Mouse (Mus musculus) gastrocnemius, postnatal 14 days (tissue): ENCODE data around the gene Theg. TPM values are rescaled to one million over a fixed set of nuclear protein-coding genes. Genes with fewer than 3 reads are reported as not detected.

ENCODE experiments used
- DNase-seq: peaks from one replicate; pipeline ENCODE4 v3.0.0; 2021; ENCODE audit warnings: mixed read lengths
- intact Hi-C: fragments of 180-260 bp; cut with DNase I; formaldehyde crosslinking; loops from one replicate; pipeline ENCODE4 v1.15.1; 2025; ENCODE audit warnings: low total_unique reads
- total RNA-seq, 2 experiments: library from RNA; stranded (reverse); gene quantifications; 2 replicates each; pipeline ENCODE4 v1.2.3; 2021

Gene Theg
- total RNA-seq, 2 experiments from 2014 or later, result not detected

DNA sequence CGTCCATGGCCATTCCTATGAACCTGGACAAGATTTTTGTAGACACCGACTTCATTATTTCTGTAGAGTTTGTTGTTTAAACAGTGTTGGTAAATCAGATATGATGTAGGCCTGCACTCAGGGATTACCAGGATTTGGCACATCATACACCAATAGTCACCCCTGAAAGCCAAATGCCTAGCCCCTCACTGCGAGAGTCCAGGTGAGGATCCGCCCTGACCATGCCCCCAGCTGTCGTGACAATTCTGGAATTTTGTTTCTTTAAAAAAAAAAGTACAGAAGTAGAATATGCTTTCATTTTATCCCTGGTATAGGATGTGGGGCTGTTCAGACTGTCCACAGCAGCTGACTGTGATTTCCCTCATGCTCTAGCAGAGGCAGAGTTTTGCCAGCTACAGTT, 17.2 kb downstream of the Theg start:
- intact Hi-C loops, result no loop called here
- DNase-seq, result no peak

DNA sequence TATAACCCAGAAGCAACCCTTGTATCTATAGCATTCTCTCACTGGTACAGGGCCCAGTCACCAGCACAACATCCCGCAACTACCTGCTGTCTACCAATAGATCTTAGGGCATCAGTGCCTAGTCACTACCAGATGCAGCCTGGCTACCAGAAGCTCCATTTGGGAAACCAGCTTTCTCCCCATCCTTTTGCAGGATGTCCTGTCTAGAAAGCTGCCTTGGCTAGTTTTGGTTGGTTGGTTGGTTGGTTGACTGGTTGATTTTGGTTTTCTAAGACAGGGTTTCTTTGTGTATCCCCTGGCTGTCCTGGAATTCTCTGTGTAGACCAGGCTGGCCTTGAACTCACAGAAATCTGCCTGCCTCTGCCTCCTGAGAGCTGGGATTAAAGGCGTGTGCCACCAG, 27.4 kb downstream of the Theg start:
- DNase-seq, result no peak
- intact Hi-C loops, result no loop called here

GRCm38 (mm10) chr10:79557496-79557895, 29.6 kb downstream of the Theg start:
- intact Hi-C loops, result no loop called here
- DNase-seq, result no peak

GRCm38 (mm10) chr10:79556951-79557350, 30.2 kb downstream of the Theg start:
- intact Hi-C loops, result no loop called here

DNA sequence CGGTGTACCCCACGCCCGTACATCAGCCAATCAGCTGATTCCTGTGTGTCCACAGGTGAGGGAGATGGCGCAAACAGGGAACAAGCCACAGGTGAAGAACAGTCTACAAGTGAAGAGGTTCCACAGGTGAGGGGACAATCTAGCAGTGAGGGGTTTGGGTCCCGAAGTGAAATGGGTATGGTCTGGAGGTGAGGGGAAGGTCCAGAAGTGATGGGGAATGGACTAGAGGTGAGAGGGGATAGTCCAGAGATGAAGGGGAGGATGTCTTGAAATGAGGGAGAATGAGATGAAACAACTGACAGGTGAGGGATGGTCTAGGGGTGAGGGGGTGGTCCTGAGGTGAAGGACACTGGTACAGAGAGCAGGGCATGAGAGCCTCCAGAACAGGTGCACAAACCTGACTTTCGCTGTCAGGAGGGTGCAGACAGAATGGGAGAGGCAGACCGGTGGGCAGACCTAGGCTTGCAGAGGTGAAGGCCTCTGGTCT, 31.9 kb downstream of the Theg start:
- DNase-seq, result no peak
- intact Hi-C loops, result no loop called here

More at GRCm38 (mm10) chr10:79556951-79557350, 30.2 kb downstream of the Theg start:
- DNase-seq, result no peak

DNA sequence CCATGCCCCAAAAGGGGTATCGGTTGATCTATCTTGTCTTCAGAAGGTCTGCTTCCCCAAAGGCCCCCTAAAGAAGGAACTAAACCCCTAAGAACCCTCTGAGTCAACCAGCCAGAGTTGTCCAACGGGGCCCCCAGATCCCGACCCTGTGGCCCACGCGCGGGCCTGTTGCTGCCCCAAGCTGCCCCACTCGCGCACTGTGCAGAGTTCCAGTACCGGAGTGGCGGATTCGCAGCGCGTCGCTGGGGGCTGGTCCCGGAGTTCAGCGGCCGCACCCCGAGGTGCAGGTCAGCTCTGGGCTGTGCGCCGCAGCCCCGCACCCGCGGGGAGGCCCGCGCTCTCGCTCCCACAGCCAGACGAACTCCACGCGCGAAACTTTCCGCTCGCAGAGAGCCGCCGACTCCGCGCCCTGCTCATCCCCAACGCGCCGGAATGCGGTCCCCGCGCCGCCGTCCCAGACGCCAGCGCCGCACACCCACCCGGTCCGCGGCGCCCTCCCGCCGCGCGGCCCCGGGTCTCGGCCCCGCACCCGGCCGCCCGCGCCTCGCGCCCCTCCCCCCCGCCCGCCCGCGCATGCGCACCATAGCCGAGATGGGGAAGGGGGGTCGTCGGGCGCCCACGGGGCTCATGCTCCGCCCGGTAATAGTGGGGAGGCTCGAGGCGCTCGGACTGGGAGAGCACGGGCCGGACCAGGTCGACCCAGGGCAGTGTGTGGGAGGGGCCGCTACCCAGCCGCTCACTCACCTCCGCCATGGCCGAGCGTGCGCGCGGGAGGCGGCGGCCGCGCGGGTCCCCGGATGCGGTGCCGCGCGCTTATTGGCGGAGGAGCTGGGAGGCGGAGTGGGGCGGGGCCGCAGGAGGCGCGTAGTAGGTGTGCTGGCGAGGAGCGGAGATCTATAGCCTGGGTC, 32.5 kb downstream of the Theg start, which contains the start of gene Mier2:
Mier2 (minus strand) TSS at position 870 of the 908 bp plus-strand sequence.
- peak; percentile 77 for DNase-seq
- intact Hi-C loops, result no loop called here

- no peak for DNase-seq
- intact Hi-C loops, result no loop called here
These were observed 33.4 kb downstream of the Theg start for GRCm38 (mm10) chr10:79553691-79554090.

- no peak for DNase-seq
- intact Hi-C loops, result no loop called here
These were observed 34.0 kb downstream of the Theg start for GRCm38 (mm10) chr10:79553176-79553575.

DNA sequence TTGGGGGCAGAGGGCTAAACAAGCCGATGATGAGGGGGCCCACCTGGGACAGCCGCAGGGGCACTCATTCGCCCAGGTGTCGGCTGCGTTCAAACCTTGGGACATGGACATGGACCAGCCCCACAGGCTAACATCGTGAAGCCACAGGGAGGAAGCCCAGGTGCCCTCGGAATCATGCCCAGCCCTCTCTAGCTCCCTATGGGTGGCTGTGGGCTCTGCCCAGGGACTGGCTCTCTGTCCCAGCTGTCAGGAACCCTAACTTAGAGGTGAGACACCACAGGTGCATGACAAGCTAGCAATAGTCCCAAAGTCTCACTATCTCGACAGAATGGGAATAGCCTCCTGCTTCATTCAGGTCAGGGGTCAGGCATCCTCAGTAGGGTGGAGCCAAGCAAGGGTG, 34.6 kb downstream of the Theg start:
- intact Hi-C loops, result no loop called here
- no peak for DNase-seq

DNA sequence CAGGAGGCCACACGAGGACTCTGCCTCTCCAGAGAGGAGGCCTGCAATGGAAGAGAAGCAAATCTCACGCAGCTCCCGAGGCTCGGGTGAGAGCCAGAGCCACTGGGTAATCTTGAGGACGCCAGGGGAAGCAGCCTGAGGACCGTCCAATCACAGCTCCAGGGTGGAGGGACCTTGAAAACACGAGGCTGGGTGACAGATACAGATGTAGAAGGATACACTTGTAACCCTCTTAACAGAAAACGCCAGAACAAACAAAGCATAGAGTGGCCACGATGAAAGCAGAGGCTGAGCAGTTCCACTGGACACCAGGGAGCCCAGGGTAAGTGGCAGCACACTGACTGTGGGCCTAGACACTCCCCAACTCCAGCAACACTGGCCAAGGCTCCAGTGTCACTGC, 36.8 kb downstream of the Theg start:
- no peak for DNase-seq
- intact Hi-C loops, result no loop called here

DNA sequence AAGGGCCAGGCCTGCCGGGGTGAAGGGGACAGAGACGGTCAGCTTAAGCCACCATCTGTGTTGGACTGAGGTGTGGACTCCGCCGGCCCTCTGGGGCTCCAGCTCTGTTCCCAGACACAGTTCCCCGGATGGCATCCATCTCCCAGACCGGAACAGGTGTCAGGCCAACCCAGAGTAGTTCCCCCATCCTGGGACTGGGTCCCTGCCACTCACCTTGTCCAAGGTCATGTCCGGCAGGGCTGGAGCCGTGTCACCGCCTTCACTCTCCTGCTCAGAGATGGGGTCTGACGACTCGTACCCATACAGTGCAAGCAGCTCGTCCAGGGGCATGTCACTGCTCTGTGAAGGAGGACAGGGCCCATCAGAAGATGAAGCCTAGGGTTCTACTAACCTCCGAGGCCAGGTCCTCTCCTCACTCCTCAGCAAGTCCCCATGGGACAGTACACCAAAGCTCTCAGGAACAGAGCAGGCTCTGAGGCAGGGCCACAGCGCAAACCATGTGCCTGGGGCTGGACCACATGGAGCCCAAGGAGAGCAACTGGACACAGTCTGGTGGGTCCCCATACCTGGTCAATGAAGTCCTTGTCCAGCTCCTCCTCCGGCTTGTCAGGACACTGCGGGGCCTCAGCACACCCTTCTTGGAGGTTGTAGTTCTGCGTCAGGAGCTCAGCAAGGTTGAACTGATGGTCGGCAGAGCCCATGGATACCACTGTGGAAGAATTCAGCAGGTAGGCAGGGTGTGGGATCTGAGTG, 38.0 kb downstream of the Theg start:
- intact Hi-C loops, result no loop called here
- no peak for DNase-seq

DNA sequence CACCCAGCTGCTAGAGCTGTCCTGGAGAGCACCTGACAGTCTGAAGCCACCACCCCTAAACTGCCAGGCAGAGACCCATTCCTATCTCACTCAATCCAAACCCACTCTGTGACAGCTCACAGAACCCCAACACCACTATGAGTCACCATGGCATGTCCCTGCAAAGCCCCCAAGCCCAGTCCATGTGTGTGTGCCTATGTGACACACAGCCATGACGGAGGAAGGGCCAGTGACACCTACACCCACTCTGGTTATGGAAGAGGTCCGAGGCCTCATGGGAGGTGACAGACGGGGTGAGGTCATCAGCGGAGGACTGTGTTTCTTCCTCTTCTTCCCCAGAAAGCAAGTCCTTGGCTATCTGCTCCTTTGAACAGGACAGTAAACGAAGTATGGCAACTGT, 38.6 kb downstream of the Theg start:
- intact Hi-C loops, result no loop called here
- DNase-seq, result no peak

GRCm38 (mm10) chr10:79547148-79547675, 39.9 kb downstream of the Theg start:
- DNase-seq, result no peak
- intact Hi-C loops, result no loop called here

DNA sequence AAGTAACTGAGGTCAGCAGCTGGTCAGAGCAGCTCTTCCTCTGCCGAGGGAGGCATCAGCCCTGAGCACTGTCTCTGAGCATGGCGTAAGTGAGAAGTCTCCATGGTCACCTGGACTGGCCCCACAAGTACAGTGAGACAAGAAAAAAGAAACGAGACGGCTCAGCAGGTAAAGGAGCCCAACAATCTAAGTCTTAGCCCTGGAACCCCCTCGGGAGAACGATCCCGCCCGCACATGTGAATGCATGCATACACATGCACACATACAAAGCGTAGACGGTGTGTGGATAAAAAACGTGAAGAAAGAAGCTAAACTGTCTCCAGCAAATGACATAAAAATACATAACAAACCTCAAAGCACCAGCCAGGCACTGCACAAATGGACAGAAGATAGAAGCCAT, 40.6 kb downstream of the Theg start:
- DNase-seq, result no peak
- intact Hi-C loops, result no loop called here

DNA sequence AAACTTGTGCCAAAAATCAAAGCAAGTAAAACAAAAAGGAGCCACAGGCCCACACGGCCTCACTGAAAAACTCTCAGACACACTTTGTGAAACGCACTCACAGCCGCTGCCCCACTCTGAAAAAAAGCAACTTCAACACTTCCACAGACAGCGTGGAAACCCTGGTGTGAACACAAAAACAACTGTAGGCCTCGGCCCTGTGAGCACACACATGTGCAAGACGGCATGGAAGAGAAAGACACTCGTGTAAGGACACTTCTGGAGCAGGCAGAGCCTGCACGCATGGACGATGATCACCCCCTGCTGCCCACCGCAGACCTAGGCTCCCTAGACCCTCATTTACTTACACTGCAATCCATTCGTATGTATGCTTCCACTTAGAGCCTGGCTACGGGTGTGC, 41.2 kb downstream of the Theg start:
- no peak for DNase-seq
- intact Hi-C loops, result no loop called here

DNA sequence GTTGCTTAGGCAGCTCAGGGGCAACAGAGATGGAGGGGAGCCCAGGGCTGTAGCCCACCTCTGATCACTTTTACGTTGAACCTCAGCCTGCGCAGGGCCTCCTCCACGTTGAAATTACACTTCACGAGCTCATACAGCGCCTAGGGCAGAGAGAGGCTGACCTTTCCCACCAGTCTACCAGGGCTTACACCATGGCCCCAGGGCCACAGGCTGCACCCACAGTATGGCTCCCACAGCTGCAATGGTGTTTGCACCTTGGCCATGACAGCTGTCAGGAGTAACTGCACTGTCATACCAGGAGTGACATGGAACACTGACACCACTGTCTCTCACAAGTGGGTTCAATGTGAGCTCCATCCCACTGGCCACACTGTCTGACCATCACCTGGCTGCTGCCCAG, 42.5 kb downstream of the Theg start:
- DNase-seq, result no peak
- intact Hi-C loops, result no loop called here

DNA sequence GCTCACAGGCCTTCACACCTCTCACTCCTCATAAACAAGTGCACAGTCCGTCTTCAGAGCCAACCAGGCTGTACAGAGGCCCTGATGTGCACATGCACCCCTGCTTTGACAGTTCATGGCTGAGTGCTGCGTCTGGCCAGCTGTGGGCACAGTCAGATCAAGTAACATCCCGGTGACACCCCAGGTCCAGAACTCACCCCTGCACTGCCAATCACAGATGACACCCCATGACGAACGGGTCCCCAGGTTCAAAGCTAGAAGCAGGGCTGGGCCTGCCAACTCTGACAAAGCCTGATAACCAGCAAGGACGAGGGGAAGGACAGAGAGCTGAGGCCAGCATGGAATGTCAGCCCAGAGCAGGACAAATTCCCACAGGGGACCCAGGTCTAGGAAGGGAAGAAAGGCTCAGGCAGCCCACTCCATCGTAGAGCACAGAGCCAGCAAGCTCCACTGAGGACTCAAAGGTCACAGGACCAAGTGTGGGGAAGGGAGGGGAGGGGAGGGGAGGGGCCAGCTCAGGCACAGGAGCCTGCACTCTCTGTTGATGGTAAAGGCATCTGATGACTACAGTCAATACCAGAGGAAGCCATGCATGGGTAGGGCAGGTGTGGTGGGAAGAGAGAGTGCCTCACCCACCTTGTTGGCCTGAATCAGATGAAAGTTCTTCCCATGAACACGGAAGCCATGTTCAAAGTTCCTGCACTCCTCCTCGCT, 43.1 kb downstream of the Theg start:
- DNase-seq, result no peak
- intact Hi-C loops, result no loop called here

- no peak for DNase-seq
These were observed 45.0 kb downstream of the Theg start for GRCm38 (mm10) chr10:79542171-79542570.

DNA sequence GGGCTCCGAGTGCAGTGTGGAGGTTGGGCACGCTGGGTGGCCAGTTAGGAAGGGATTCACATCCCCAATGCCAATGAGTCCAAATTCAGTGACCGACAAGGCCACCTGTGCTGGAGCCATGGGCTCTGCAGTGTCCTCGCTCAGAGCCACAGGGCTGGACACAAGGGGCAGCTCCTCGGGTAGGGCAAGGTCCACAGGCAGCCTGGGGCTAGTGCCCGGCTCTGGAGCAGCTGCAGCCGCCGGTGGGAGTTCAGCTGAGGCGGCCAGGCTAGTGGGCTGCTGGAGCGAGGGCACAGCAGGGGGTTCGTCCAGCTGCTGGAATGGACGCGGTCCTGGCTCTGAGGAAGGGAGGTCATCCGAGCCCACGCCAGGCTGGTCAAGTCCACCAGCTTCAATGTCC, 45.6 kb downstream of the Theg start:
- intact Hi-C loops, result no loop called here
- DNase-seq, result no peak

More at GRCm38 (mm10) chr10:79542171-79542570, 45.0 kb downstream of the Theg start:
- intact Hi-C loops, result no loop called here

DNA sequence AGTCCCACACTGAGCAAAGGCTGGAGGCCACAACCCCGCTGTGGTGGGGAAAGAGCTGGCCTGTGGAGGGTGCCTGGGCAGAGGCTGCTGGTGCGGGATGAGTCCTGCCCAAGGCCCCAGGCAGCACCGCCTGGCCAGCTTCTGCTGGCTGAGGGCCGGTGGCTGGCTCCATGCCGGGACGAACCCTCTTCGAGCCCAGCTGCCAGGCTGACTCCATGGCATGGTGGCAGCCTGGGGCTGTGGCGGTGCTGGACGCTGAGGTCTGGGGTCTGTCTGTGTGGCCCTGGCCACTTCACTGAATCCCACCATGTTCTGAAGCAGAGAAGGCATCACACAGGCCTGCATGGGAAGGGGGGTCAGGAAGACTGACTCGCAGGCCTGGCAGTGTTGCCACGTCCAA, 46.4 kb downstream of the Theg start:
- DNase-seq, result no peak
- intact Hi-C loops, result no loop called here
